In genomic region chr6:13096656-13097435, GRCm38 (mm10) we compare ENCODE assay signal across 23 mouse cellular contexts. TPM values are rescaled to one million over a fixed set of nuclear protein-coding genes. Genes with fewer than 3 reads are reported as not detected.
DNase-seq lines count a peak whose midpoint lies in the region; ATAC-seq and TF ChIP-seq lines count a peak whose summit lies in the region.
"Had no signal": no experiment of that assay in that cellular context is flagged by ENCODE, and none has a peak within 500 bp of the region (broad histone marks: within the 10 kb centered on the region; RNA-seq: fewer than 3 reads in every experiment).

No protein-coding gene starts in this region.

- intact Hi-C loops in heart, adult 2 months (cut with DNase I), result no loop called here

- no peak for DNase-seq in frontal cortex, postnatal 14 days (ENCODE audit: low spot score in 2 of 2)
- peak; percentile 27 to 29 for DNase-seq in kidney, postnatal 36 days
- no peak for DNase-seq in kidney, adult 18-20 months
- peak; percentile 82 for DNase-seq in Muller cell, postnatal 12 days (ENCODE audit: inconsistent ontology term)
- peak; percentile 18 for DNase-seq in retina, embryonic 14.5 days (ENCODE audit: low spot score)
- DNase-seq in heart, adult 2 months, result no peak
- DNase-seq: adrenal gland, postnatal 14 days; cerebellum, adult 8-10 months; gastrocnemius, postnatal 36 days; lung, embryonic 14.5 days; lung, postnatal 36 days; right cerebral cortex, adult 18-20 months; thymus, postnatal 25 days had no signal

- no peaks in the 10 kb centered on the region for H3K79me2 ChIP-seq in heart, adult 2 months (replicated peaks; ENCODE audit: control insufficient read depth, insufficient read depth, low read length)

- no peak for TF ChIP-seq EP300 in heart, adult 2 months (IDR thresholded peaks at IDR 0.05; ENCODE audit: insufficient read depth, low read depth, low read length)

- H3K4me3 ChIP-seq in heart, adult 2 months, result no peak overlapping the region
- H3K4me3 ChIP-seq: embryonic facial prominence, embryonic 12.5 days; erythroblast, embryonic 14.5 days; forebrain, embryonic 15.5 days; heart, embryonic 10.5 days; hindbrain, embryonic 10.5 days; limb, embryonic 12.5 days; liver, embryonic 12.5 days had no signal

- peak; percentile 23; the same call in 1 of the 2 replicates for ATAC-seq in frontal cortex, adult (ENCODE audit: low TSS enrichment)
- ATAC-seq: forebrain, embryonic 15.5 days; liver, embryonic 12.5 days; midbrain, embryonic 16.5 days had no signal

- no peak overlapping the region for H3K9ac ChIP-seq in heart, adult 2 months (ENCODE audit: low read depth, low read length)
- H3K9ac ChIP-seq: embryonic facial prominence, embryonic 12.5 days; forebrain, embryonic 15.5 days; limb, embryonic 12.5 days; liver, embryonic 12.5 days; lung, embryonic 14.5 days had no signal

- TF ChIP-seq CTCF in heart, adult 2 months (IDR thresholded peaks at IDR 0.05), result no peak

- H3K27me3 ChIP-seq in heart, adult 2 months (ENCODE audit: control insufficient read depth, insufficient read depth, low read length), result no peaks in the 10 kb centered on the region
- H3K27me3 ChIP-seq: CH12.LX; embryonic facial prominence, embryonic 12.5 days; forebrain, embryonic 15.5 days; limb, embryonic 12.5 days; liver, embryonic 12.5 days had no signal

- no peaks in the 10 kb centered on the region for H3K36me3 ChIP-seq in heart, adult 2 months (ENCODE audit: control insufficient read depth, insufficient read depth, low read length)
- H3K36me3 ChIP-seq: embryonic facial prominence, embryonic 12.5 days; forebrain, embryonic 15.5 days; heart, embryonic 10.5 days; hindbrain, embryonic 10.5 days; limb, embryonic 12.5 days; liver, embryonic 12.5 days had no signal

- no peaks in the 10 kb centered on the region for H3K4me1 ChIP-seq in heart, adult 2 months (ENCODE audit: control insufficient read depth, insufficient read depth, low read length)
- H3K4me1 ChIP-seq: embryonic facial prominence, embryonic 12.5 days; forebrain, embryonic 15.5 days; heart, embryonic 10.5 days; hindbrain, embryonic 10.5 days; limb, embryonic 12.5 days; liver, embryonic 12.5 days had no signal

- TF ChIP-seq POLR2A in heart, adult 2 months (IDR thresholded peaks at IDR 0.05; ENCODE audit: insufficient read depth, low read depth, low read length), result no peak

- H3K27ac ChIP-seq in heart, adult 2 months, result no peak overlapping the region
- H3K27ac ChIP-seq: embryonic facial prominence, embryonic 12.5 days; forebrain, embryonic 15.5 days; heart, embryonic 10.5 days; hindbrain, embryonic 10.5 days; limb, embryonic 12.5 days; liver, embryonic 12.5 days had no signal

- 74% methylated on average over 2 of the region's 2 CpGs for WGBS in heart, adult 2 months

RNA-seq across cellular contexts. Expression of gene Tmem106b, which starts 27.3 kb away (rescaled TPM):
- total RNA-seq in heart, adult 2 months (2021), result 100 to 1,000 TPM; 151 to 181 TPM
- 25.6 and 52.4 TPM in 2 replicates for polyA plus RNA-seq in heart, adult 2 months (2012; rRNA removed)

Comparison
In these comparisons a context has a peak if more than half of its experiments do, and no peak if none do; other contexts are left out.
1. DNase-seq: peak in kidney, postnatal 36 days (2 of 2), Muller cell, postnatal 12 days (single experiment) and retina, embryonic 14.5 days (single experiment); none in frontal cortex, postnatal 14 days (0 of 2), kidney, adult 18-20 months (single experiment) and heart, adult 2 months (0 of 2).